10 mouse cellular contexts compared by ENCODE assay signal in the genomic region with DNA sequence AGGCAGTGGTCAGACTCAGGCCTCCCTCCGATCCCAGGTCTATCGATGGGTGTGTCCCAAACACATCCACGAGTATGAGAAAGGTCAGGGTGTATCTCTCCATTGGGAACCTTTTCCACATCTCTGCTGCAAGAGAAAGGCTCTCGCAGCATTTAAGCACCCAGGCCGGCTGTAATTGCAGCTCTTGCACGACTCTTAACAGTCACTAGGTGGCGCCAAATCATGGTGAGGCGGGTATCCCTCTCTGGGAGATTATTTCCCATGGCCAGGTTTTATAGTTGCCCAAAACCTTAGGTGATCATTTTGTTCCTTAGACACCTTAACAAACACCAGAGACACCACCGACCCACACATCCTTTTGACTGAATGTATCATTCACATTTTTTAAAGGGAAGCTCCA. TPM values are rescaled to one million over a fixed set of nuclear protein-coding genes. Genes with fewer than 3 reads are reported as not detected.
DNase-seq lines count a peak whose midpoint lies in the region; ATAC-seq lines count a peak whose summit lies in the region.
"Had no signal": no experiment of that assay in that cellular context is flagged by ENCODE, and none has a peak within 500 bp of the region (broad histone marks: within the 10 kb centered on the region; RNA-seq: fewer than 3 reads in every experiment).

No protein-coding gene starts in this region.

- H3K27ac ChIP-seq in liver, embryonic 12.5 days, result no peak overlapping the region
- H3K27ac ChIP-seq: macrophage had no signal

- no peak for ATAC-seq in liver, embryonic 12.5 days

- DNase-seq in liver, result peak; percentile 27
- DNase-seq in adipocyte (ENCODE audit: low spot score), result peak; percentile 65
- peak; percentile 59 for DNase-seq in cerebellum, adult 8-10 months
- DNase-seq in gastrocnemius, postnatal 14 days, result peak; percentile 42
- DNase-seq in left cerebral cortex, postnatal 14 days (ENCODE audit: low spot score in 2 of 2), result peak; percentile 61 to 67
- peak; percentile 61 for DNase-seq in right cerebral cortex, postnatal 14 days
- no peak for DNase-seq in thymus, postnatal 14 days

- no peak overlapping the region for H3K4me2 ChIP-seq in liver, embryonic 12.5 days

- no peak overlapping the region for H3K9ac ChIP-seq in liver, embryonic 12.5 days

- no peaks in the 10 kb centered on the region for H3K27me3 ChIP-seq in liver, embryonic 12.5 days (replicated peaks)

- 0 out of 2 replicates have a peak, but pooled peaks cover 3% of the 10 kb centered on the region for H3K4me1 ChIP-seq in liver, embryonic 12.5 days

- no peaks in the 10 kb centered on the region for H3K36me3 ChIP-seq in liver, embryonic 12.5 days

- H3K9me3 ChIP-seq in liver, embryonic 12.5 days (replicated peaks), result no peaks in the 10 kb centered on the region

- intact Hi-C loops in gastrocnemius, postnatal 14 days (cut with DNase I; ENCODE audit: low total_unique reads), result no loop called here
- intact Hi-C loops in left cerebral cortex, postnatal 14 days (cut with DNase I), result loop anchor here (5.0 kb wide), 1 partner anchor 108 kb away; no protein-coding TSS in a partner anchor

- WGBS in liver, embryonic 12.5 days (ENCODE audit: insufficient replicate concordance), result 11% methylated on average over 9 of the region's 9 CpGs

- H3K4me3 ChIP-seq in liver, embryonic 12.5 days, result no peak overlapping the region

RNA-seq across cellular contexts. Expression of gene Rbp3, which starts 5.5 kb away (rescaled TPM):
- 0.10 and 0.12 TPM in 2 replicates for polyA plus RNA-seq in liver, embryonic 12.5 days (2016; fragmentation: Nextera tagmentation; extraction: Ambion mirVana)
- total RNA-seq in gastrocnemius, postnatal 14 days (2021), result not detected
- total RNA-seq in left cerebral cortex, postnatal 14 days (2021), result not detected
- polyA plus RNA-seq: frontal cortex, adult 2 months; macrophage had no signal

RNA-seq across cellular contexts. Expression of gene Gdf2, which starts 18.5 kb away (rescaled TPM):
- 14.4 and 15.0 TPM in 2 replicates for polyA plus RNA-seq in liver, embryonic 12.5 days (2016; fragmentation: Nextera tagmentation; extraction: Ambion mirVana)
- total RNA-seq in gastrocnemius, postnatal 14 days (2021), result not detected
- not detected for total RNA-seq in left cerebral cortex, postnatal 14 days (2021)
- polyA plus RNA-seq: macrophage had no signal

RNA-seq across cellular contexts. Expression of gene Zfp488, which starts 19.2 kb away (rescaled TPM):
- polyA plus RNA-seq in liver, embryonic 12.5 days (2016; fragmentation: Nextera tagmentation; extraction: Ambion mirVana), result 0.05 TPM in 1 of 2 replicates, not detected in the other
- under 1 TPM in 1 of 2 experiments, not detected in 1; 0.04 TPM for total RNA-seq in gastrocnemius, postnatal 14 days (2021)
- total RNA-seq in left cerebral cortex, postnatal 14 days (2021), result 1 to 10 TPM; 4.8 to 5.9 TPM
- polyA plus RNA-seq: macrophage had no signal

RNA-seq across cellular contexts. Expression of gene Gdf10, which starts 36.0 kb away (rescaled TPM):
- polyA plus RNA-seq in liver, embryonic 12.5 days (2016; fragmentation: Nextera tagmentation; extraction: Ambion mirVana), result 11.4 and 15.6 TPM in 2 replicates
- total RNA-seq in gastrocnemius, postnatal 14 days (2021), result 1 to 10 TPM; 4.6 to 5.3 TPM
- 1 to 10 TPM; 5.4 to 5.6 TPM for total RNA-seq in left cerebral cortex, postnatal 14 days (2021)
- polyA plus RNA-seq: macrophage had no signal

RNA-seq across cellular contexts. Expression of gene Gm30083, which starts 55.6 kb away (rescaled TPM):
- not detected in 2 replicates for polyA plus RNA-seq in liver, embryonic 12.5 days (2016; fragmentation: Nextera tagmentation; extraction: Ambion mirVana)
- not detected for total RNA-seq in gastrocnemius, postnatal 14 days (2021)
- not detected for total RNA-seq in left cerebral cortex, postnatal 14 days (2021)
- polyA plus RNA-seq: frontal cortex, adult 2 months; macrophage had no signal

Comparison
In these comparisons a context has a peak if more than half of its experiments do, and no peak if none do; other contexts are left out.
1. RNA of gene Zfp488, which starts 19.2 kb away (total RNA-seq): 4.8 to 5.9 TPM in left cerebral cortex, postnatal 14 days; 0.04 TPM in gastrocnemius, postnatal 14 days; every median in the first group is over 4 times any median in the second.